Mouse (Mus musculus) bone marrow macrophage, adult 2 months (primary cell): ENCODE results near the gene Fbln2.

Experiments
- CTCF ChIP-seq: IDR thresholded peaks from 2 replicates; pipeline ENCODE4 v1.5.1; 2012; ENCODE audit warnings: low read depth, mild to moderate bottlenecking, low read length, moderate library complexity
- POLR2A ChIP-seq: IDR thresholded peaks from 2 replicates; pipeline ENCODE4 v1.6.1; 2012; ENCODE audit warnings: mild to moderate bottlenecking, low read depth, low read length, borderline replicate concordance

DNA sequence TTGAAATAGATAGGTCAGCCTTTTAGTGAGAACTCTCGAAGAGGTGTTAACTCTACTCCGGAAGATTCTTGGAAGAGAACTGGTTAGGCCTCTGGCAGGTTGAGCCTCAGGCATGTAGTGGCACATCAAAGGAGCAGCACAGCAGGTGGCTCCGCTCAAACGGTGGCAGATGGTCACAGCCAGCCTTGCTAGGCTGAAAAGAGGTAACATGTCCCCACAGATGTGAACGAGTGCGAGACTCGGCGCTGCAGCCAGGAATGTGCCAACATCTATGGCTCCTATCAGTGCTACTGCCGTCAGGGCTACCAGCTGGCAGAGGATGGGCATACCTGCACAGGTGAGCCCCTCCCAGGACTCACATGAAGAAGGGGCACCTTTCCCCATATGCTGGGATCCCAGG lies 56.1 kb downstream of the Fbln2 start:
- TF ChIP-seq CTCF (no peak), POLR2A (no peak)
